Mouse (Mus musculus): ENCODE measurements around the gene Lad1. TPM values are rescaled to one million over a fixed set of nuclear protein-coding genes. Genes with fewer than 3 reads are reported as not detected.

Gene Lad1
- polyA plus RNA-seq (2015; fragmentation: Nextera tagmentation; extraction: Ambion mirVana): 0.16 and 0.68 TPM in 2 replicates

- Histone ChIP-seq H3K9me3 (replicated peaks) (no peaks in the 10 kb centered on the region), H3K4me2 (peak within 1 kb of the TSS; percentile 65), H3K27ac (no peak within 1 kb of the TSS), H3K36me3 (no peaks in the 10 kb centered on the region), H3K27me3 (peaks cover 94% of the 10 kb centered on the region), H3K9ac (peak within 1 kb of the TSS; percentile 17; the same call in 1 of the 2 replicates), H3K4me3 (replicated peaks) (peak within 1 kb of the TSS; percentile 51), H3K4me1 (replicated peaks) (0 out of 2 replicates have a peak, but pooled peaks cover 4% of the 10 kb centered on the region)
- WGBS (ENCODE audit: insufficient replicate concordance): under 1% methylated on average over 57 of the region's 63 CpGs
- DNase-seq (no peak), ATAC-seq (ENCODE audit: low read depth) (no peak; the same call in 1 of the 2 replicates)
Measured at GRCm38 (mm10) chr1:135818481-135819086, at the start of gene Lad1. Gene Lad1, plus strand, starts transcription at chr1:135818598.

- Histone ChIP-seq H3K9ac (no peak overlapping the region), H3K36me3 (peaks cover 4% of the 10 kb centered on the region; the same call in 1 of the 2 replicates), H3K4me1 (replicated peaks) (peaks cover 51% of the 10 kb centered on the region), H3K4me3 (replicated peaks) (no peak overlapping the region), H3K27me3 (peaks cover 32% of the 10 kb centered on the region), H3K9me3 (replicated peaks) (no peaks in the 10 kb centered on the region), H3K27ac (no peak overlapping the region), H3K4me2 (no peak overlapping the region)
- WGBS (ENCODE audit: insufficient replicate concordance): 39% methylated on average over 7 of the region's 7 CpGs
- no peak for DNase-seq
- no peak for ATAC-seq (ENCODE audit: low read depth)
Measured at GRCm38 (mm10) chr1:135770237-135770636, 48.2 kb upstream of the Lad1 start.

GRCm38 (mm10) chr1:135770896-135771572 lies 47.4 kb upstream of the Lad1 start:
- Histone ChIP-seq H3K27me3 (peaks cover 24% of the 10 kb centered on the region), H3K4me3 (replicated peaks) (no peak overlapping the region), H3K36me3 (peaks cover 4% of the 10 kb centered on the region; the same call in 1 of the 2 replicates), H3K27ac (no peak overlapping the region), H3K4me1 (replicated peaks) (peaks cover 46% of the 10 kb centered on the region), H3K9me3 (replicated peaks) (no peaks in the 10 kb centered on the region), H3K9ac (no peak overlapping the region), H3K4me2 (no peak overlapping the region)
- WGBS (ENCODE audit: insufficient replicate concordance): 28% methylated on average over 12 of the region's 12 CpGs
- DNase-seq (no peak), ATAC-seq (ENCODE audit: low read depth) (no peak)

- Histone ChIP-seq H3K4me2 (no peak overlapping the region), H3K27ac (no peak overlapping the region)
- WGBS (ENCODE audit: insufficient replicate concordance): 56% methylated on average over 8 of the region's 8 CpGs
Measured at GRCm38 (mm10) chr1:135771573-135771970, 46.8 kb upstream of the Lad1 start.

GRCm38 (mm10) chr1:135776596-135776995 lies 41.8 kb upstream of the Lad1 start:
- no peak overlapping the region for H3K27ac ChIP-seq
- no peak overlapping the region for H3K4me3 ChIP-seq (replicated peaks)
- ATAC-seq (ENCODE audit: low read depth) (peak; percentile 39; the same call in 1 of the 2 replicates), DNase-seq (no peak)
- H3K9me3 ChIP-seq (replicated peaks): no peaks in the 10 kb centered on the region
- no peaks in the 10 kb centered on the region for H3K36me3 ChIP-seq
- H3K4me1 ChIP-seq (replicated peaks): peaks cover 39% of the 10 kb centered on the region
- peaks cover 9% of the 10 kb centered on the region; the same call in 1 of the 2 replicates for H3K27me3 ChIP-seq
- no peak overlapping the region for H3K4me2 ChIP-seq
- no peak overlapping the region for H3K9ac ChIP-seq

More at GRCm38 (mm10) chr1:135771573-135771970, 46.8 kb upstream of the Lad1 start:
- Histone ChIP-seq H3K9ac (no peak overlapping the region), H3K27me3 (peaks cover 18% of the 10 kb centered on the region), H3K4me3 (replicated peaks) (no peak overlapping the region), H3K4me1 (replicated peaks) (peaks cover 43% of the 10 kb centered on the region), H3K9me3 (replicated peaks) (no peaks in the 10 kb centered on the region), H3K36me3 (peaks cover 4% of the 10 kb centered on the region; the same call in 1 of the 2 replicates)
- DNase-seq: no peak
- ATAC-seq (ENCODE audit: low read depth): no peak

- Histone ChIP-seq H3K27ac (no peak overlapping the region), H3K4me3 (replicated peaks) (no peak overlapping the region), H3K4me1 (replicated peaks) (peaks cover 39% of the 10 kb centered on the region), H3K9me3 (replicated peaks) (no peaks in the 10 kb centered on the region), H3K36me3 (no peaks in the 10 kb centered on the region), H3K27me3 (peaks cover 9% of the 10 kb centered on the region; the same call in 1 of the 2 replicates), H3K4me2 (no peak overlapping the region), H3K9ac (no peak overlapping the region)
- no peak for DNase-seq
- no peak for ATAC-seq (ENCODE audit: low read depth)
- WGBS (ENCODE audit: insufficient replicate concordance): 90% methylated on average over 1 of the region's 1 CpGs
Measured at GRCm38 (mm10) chr1:135777046-135777445, 41.4 kb upstream of the Lad1 start.

DNA sequence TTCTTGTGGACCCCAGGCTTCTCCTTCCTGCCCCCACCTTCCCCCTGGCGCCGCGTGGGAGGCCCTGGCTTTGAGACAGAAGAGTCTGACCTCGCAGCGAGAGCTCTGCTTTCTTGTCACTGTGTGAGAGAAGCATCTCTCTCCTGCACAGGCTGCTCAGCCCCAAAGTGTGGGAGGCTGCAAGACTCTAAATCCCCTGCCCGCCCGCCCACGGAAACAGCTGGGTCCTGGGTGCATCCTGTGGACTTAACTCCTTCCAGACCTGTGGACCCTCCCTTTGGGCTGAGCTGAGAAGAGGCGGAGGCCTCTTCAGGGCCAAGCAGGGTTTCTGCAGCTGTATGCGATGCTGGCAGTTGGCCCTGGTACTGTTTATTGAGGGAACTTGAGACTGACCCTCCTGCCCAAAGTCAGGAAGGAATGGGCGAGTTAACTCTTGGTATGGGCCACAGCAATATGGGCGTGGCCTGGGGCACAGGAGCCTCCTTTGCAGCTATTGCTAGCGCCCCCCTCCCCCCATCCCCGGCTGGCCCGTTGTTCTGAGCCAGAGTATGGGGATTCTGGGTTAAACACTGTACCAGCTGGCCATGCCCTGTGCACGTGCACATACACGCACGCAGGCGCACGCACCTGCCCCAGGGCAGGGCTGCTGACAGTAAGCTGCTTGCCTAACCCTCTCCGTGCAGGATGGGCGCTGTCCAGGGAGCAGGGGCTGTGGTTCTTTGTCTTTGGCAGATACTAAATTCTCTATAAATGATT lies 39.4 kb upstream of the Lad1 start, which contains the start of gene Tnni1:
Gene Tnni1, plus strand, starts transcription at position 655 of the 756 bp plus-strand sequence.
- no peak within 1 kb of the TSS for H3K27ac ChIP-seq
- H3K9me3 ChIP-seq (replicated peaks): no peaks in the 10 kb centered on the region
- H3K4me3 ChIP-seq (replicated peaks): no peak within 1 kb of the TSS
- DNase-seq (no peak), ATAC-seq (ENCODE audit: low read depth) (no peak)
- no peak within 1 kb of the TSS for H3K4me2 ChIP-seq
- H3K9ac ChIP-seq: 0 out of 2 replicates have a peak within 1 kb of the TSS, but pooled peaks have one; percentile 16
- peaks cover 9% of the 10 kb centered on the region; the same call in 1 of the 2 replicates for H3K27me3 ChIP-seq
- H3K36me3 ChIP-seq: no peaks in the 10 kb centered on the region
- 21% methylated on average over 22 of the region's 22 CpGs for WGBS (ENCODE audit: insufficient replicate concordance)
- peaks cover 36% of the 10 kb centered on the region for H3K4me1 ChIP-seq (replicated peaks)

GRCm38 (mm10) chr1:135780649-135781048 lies 37.7 kb upstream of the Lad1 start:
- Histone ChIP-seq H3K36me3 (no peaks in the 10 kb centered on the region), H3K27ac (no peak overlapping the region), H3K4me2 (no peak overlapping the region), H3K4me3 (replicated peaks) (no peak overlapping the region), H3K9ac (0 out of 2 replicates have a peak overlapping the region, but pooled peaks have one; percentile 16), H3K4me1 (replicated peaks) (peaks cover 25% of the 10 kb centered on the region), H3K27me3 (peaks cover 9% of the 10 kb centered on the region; the same call in 1 of the 2 replicates), H3K9me3 (replicated peaks) (no peaks in the 10 kb centered on the region)
- ATAC-seq (ENCODE audit: low read depth) (no peak), DNase-seq (no peak)
- WGBS (ENCODE audit: insufficient replicate concordance): 49% methylated on average over 4 of the region's 4 CpGs

GRCm38 (mm10) chr1:135781220-135781619 lies 37.2 kb upstream of the Lad1 start:
- peaks cover 23% of the 10 kb centered on the region for H3K4me1 ChIP-seq (replicated peaks)
- no peak overlapping the region for H3K27ac ChIP-seq
- H3K4me2 ChIP-seq: no peak overlapping the region
- H3K36me3 ChIP-seq: no peaks in the 10 kb centered on the region
- ATAC-seq (ENCODE audit: low read depth) (no peak), DNase-seq (no peak)
- no peak overlapping the region for H3K4me3 ChIP-seq (replicated peaks)
- no peak overlapping the region for H3K9ac ChIP-seq
- H3K9me3 ChIP-seq (replicated peaks): no peaks in the 10 kb centered on the region
- WGBS (ENCODE audit: insufficient replicate concordance): 15% methylated on average over 13 of the region's 13 CpGs
- H3K27me3 ChIP-seq: peaks cover 9% of the 10 kb centered on the region; the same call in 1 of the 2 replicates

GRCm38 (mm10) chr1:135782816-135783215 lies 35.6 kb upstream of the Lad1 start:
- WGBS (ENCODE audit: insufficient replicate concordance): 63% methylated on average over 10 of the region's 10 CpGs
- Histone ChIP-seq H3K4me2 (no peak overlapping the region), H3K9ac (no peak overlapping the region), H3K27ac (no peak overlapping the region), H3K27me3 (peaks cover 9% of the 10 kb centered on the region; the same call in 1 of the 2 replicates), H3K4me1 (replicated peaks) (peaks cover 22% of the 10 kb centered on the region), H3K4me3 (replicated peaks) (no peak overlapping the region), H3K9me3 (replicated peaks) (no peaks in the 10 kb centered on the region), H3K36me3 (no peaks in the 10 kb centered on the region)
- no peak for DNase-seq
- no peak for ATAC-seq (ENCODE audit: low read depth)

DNA sequence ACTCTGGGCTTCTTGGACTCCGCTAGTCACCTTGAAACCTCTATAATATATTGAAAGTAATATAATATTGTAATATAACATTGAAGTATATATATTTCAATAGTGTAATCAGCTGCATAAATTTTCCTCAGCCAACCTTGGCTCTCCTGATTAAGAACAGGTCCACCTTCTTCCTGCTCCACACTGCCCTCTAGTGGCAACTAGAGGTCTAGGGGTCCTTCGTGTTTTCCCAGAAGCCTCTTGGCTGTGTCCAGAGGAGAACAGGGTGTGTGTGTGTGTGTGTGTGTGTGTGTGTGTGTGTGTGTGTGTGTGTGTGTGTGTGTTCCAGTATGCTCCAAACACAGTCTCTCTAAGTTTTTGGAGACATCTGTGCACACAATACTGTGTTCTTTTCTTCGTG lies 30.6 kb upstream of the Lad1 start:
- Histone ChIP-seq H3K27me3 (peaks cover 6% of the 10 kb centered on the region; the same call in 1 of the 2 replicates), H3K36me3 (no peaks in the 10 kb centered on the region), H3K4me3 (replicated peaks) (no peak overlapping the region), H3K27ac (no peak overlapping the region), H3K9me3 (replicated peaks) (no peaks in the 10 kb centered on the region), H3K4me1 (replicated peaks) (peaks cover 19% of the 10 kb centered on the region), H3K4me2 (no peak overlapping the region), H3K9ac (no peak overlapping the region)
- 49% methylated on average over 3 of the region's 3 CpGs for WGBS (ENCODE audit: insufficient replicate concordance)
- 0 out of 2 replicates have a peak, but pooled peaks have one; percentile 44 for ATAC-seq (ENCODE audit: low read depth)
- DNase-seq: peak; percentile 69

All from liver, embryonic 13.5 days (tissue).